Mouse (Mus musculus): ENCODE results near the gene Fcrla. TPM values are rescaled to one million over a fixed set of nuclear protein-coding genes. Genes with fewer than 3 reads are reported as not detected.

Fcrla gene
- polyA plus RNA-seq, 1 experiment = 0.08 TPM

GRCm38 (mm10) chr1:170911907-170912660, 15.3 kb downstream of the Fcrla start:
- Histone ChIP-seq H3K4me1 (ENCODE audit: control insufficient read depth, insufficient read depth, low read length) (no peaks in the 10 kb centered on the region), H3K27ac (ENCODE audit: insufficient read depth, low read length) (no peak overlapping the region), H3K4me3 (ENCODE audit: insufficient read depth, low read length) (no peak overlapping the region)
- no peak for TF ChIP-seq CTCF (IDR thresholded peaks at IDR 0.05; ENCODE audit: extremely low read depth, insufficient read depth, low read length)

- Histone ChIP-seq H3K27ac (ENCODE audit: insufficient read depth, low read length) (no peak overlapping the region), H3K4me1 (ENCODE audit: control insufficient read depth, insufficient read depth, low read length) (no peaks in the 10 kb centered on the region), H3K4me3 (ENCODE audit: insufficient read depth, low read length) (peak overlapping the region; percentile 55)
- TF ChIP-seq POLR2A (IDR thresholded peaks at IDR 0.05; ENCODE audit: extremely low read depth, insufficient read depth, low read length) = no peak
- no peak for TF ChIP-seq CTCF (IDR thresholded peaks at IDR 0.05; ENCODE audit: extremely low read depth, insufficient read depth, low read length)
Observed at GRCm38 (mm10) chr1:170908341-170908740, 19.0 kb downstream of the Fcrla start.

- Histone ChIP-seq H3K27ac (ENCODE audit: insufficient read depth, low read length) (no peak overlapping the region), H3K4me1 (ENCODE audit: control insufficient read depth, insufficient read depth, low read length) (no peaks in the 10 kb centered on the region), H3K4me3 (ENCODE audit: insufficient read depth, low read length) (peak overlapping the region; percentile 55)
- TF ChIP-seq CTCF (IDR thresholded peaks at IDR 0.05; ENCODE audit: extremely low read depth, insufficient read depth, low read length) (no peak), POLR2A (IDR thresholded peaks at IDR 0.05; ENCODE audit: extremely low read depth, insufficient read depth, low read length) (no peak)
Observed at GRCm38 (mm10) chr1:170907456-170908191, 19.8 kb downstream of the Fcrla start.

- H3K27ac ChIP-seq (ENCODE audit: insufficient read depth, low read length) = no peak overlapping the region
- no peaks in the 10 kb centered on the region for H3K4me1 ChIP-seq (ENCODE audit: control insufficient read depth, insufficient read depth, low read length)
- H3K4me3 ChIP-seq (ENCODE audit: insufficient read depth, low read length) = peak overlapping the region; percentile 55
- no peak for TF ChIP-seq POLR2A (IDR thresholded peaks at IDR 0.05; ENCODE audit: extremely low read depth, insufficient read depth, low read length)
- no peak for TF ChIP-seq CTCF (IDR thresholded peaks at IDR 0.05; ENCODE audit: extremely low read depth, insufficient read depth, low read length)
Observed at GRCm38 (mm10) chr1:170907111-170907455, 20.3 kb downstream of the Fcrla start.

GRCm38 (mm10) chr1:170903485-170903884, 23.9 kb downstream of the Fcrla start:
- Histone ChIP-seq H3K4me1 (ENCODE audit: control insufficient read depth, insufficient read depth, low read length) (no peaks in the 10 kb centered on the region), H3K4me3 (ENCODE audit: insufficient read depth, low read length) (no peak overlapping the region), H3K27ac (ENCODE audit: insufficient read depth, low read length) (no peak overlapping the region)
- no peak for TF ChIP-seq CTCF (IDR thresholded peaks at IDR 0.05; ENCODE audit: extremely low read depth, insufficient read depth, low read length)
- TF ChIP-seq POLR2A (IDR thresholded peaks at IDR 0.05; ENCODE audit: extremely low read depth, insufficient read depth, low read length) = no peak

- no peaks in the 10 kb centered on the region for H3K4me1 ChIP-seq (ENCODE audit: control insufficient read depth, insufficient read depth, low read length)
- H3K27ac ChIP-seq (ENCODE audit: insufficient read depth, low read length) = no peak overlapping the region
- H3K4me3 ChIP-seq (ENCODE audit: insufficient read depth, low read length) = no peak overlapping the region
- peak; percentile 83 for TF ChIP-seq CTCF (IDR thresholded peaks at IDR 0.05; ENCODE audit: extremely low read depth, insufficient read depth, low read length)
- no peak for TF ChIP-seq POLR2A (IDR thresholded peaks at IDR 0.05; ENCODE audit: extremely low read depth, insufficient read depth, low read length)
Observed at GRCm38 (mm10) chr1:170901536-170902238, 25.7 kb downstream of the Fcrla start.

- no peaks in the 10 kb centered on the region for H3K4me1 ChIP-seq (ENCODE audit: control insufficient read depth, insufficient read depth, low read length)
- no peak overlapping the region for H3K4me3 ChIP-seq (ENCODE audit: insufficient read depth, low read length)
- no peak for TF ChIP-seq POLR2A (IDR thresholded peaks at IDR 0.05; ENCODE audit: extremely low read depth, insufficient read depth, low read length)
- no peak for TF ChIP-seq CTCF (IDR thresholded peaks at IDR 0.05; ENCODE audit: extremely low read depth, insufficient read depth, low read length)
- no peak overlapping the region for H3K27ac ChIP-seq (ENCODE audit: insufficient read depth, low read length)
Observed at GRCm38 (mm10) chr1:170900799-170901467, 26.4 kb downstream of the Fcrla start.

- Histone ChIP-seq H3K4me1 (ENCODE audit: control insufficient read depth, insufficient read depth, low read length) (no peaks in the 10 kb centered on the region), H3K27ac (ENCODE audit: insufficient read depth, low read length) (peak overlapping the region; percentile 19; the same call in 1 of the 2 replicates), H3K4me3 (ENCODE audit: insufficient read depth, low read length) (no peak overlapping the region)
- no peak for TF ChIP-seq POLR2A (IDR thresholded peaks at IDR 0.05; ENCODE audit: extremely low read depth, insufficient read depth, low read length)
- no peak for TF ChIP-seq CTCF (IDR thresholded peaks at IDR 0.05; ENCODE audit: extremely low read depth, insufficient read depth, low read length)
Observed at GRCm38 (mm10) chr1:170898413-170899075, 28.8 kb downstream of the Fcrla start.

All from cortical plate, adult 2 months (tissue).